Mouse (Mus musculus) adrenal gland, adult 2 months (tissue): Measurements from ENCODE around the gene Nacc2. TPM values are rescaled to one million over a fixed set of nuclear protein-coding genes. Genes with fewer than 3 reads are reported as not detected.

ENCODE experiments used
- DNase-seq: peaks from one replicate; pipeline ENCODE4 v3.0.0; 2021
- polyA plus RNA-seq: library from polyadenylated mRNA; depleted of rRNA; stranded (reverse); fragments of >200 nt; gene quantifications from 2 replicates; pipeline ENCODE4 v1.2.3, GENCODE M21; 2012
- total RNA-seq, 2 experiments: library from RNA; stranded (reverse); gene quantifications; 2 replicates each; pipeline ENCODE4 v1.2.3; 2021

Gene Nacc2
- total and polyA plus RNA-seq, 3 experiments: 36.1 to 69.8 (median 52.3) TPM

DNA sequence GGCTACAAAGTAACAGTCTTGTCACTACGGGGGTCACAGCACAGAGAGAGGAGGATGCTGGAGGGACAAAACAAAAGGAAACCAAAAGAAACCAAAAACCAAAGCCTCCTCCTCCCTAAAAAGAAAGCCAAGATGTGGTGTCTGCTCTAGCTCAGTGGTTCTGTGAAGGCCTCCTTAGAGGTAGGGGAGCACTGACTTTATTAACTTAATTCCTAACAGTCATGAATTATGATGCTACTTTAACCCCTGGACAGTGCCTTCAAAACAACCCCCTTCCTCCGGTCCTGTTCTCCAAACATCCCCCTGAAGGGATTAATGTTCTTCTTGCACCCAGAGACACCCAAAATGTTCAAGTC is 67.3 kb downstream of the Nacc2 start:
- no peak for DNase-seq

DNA sequence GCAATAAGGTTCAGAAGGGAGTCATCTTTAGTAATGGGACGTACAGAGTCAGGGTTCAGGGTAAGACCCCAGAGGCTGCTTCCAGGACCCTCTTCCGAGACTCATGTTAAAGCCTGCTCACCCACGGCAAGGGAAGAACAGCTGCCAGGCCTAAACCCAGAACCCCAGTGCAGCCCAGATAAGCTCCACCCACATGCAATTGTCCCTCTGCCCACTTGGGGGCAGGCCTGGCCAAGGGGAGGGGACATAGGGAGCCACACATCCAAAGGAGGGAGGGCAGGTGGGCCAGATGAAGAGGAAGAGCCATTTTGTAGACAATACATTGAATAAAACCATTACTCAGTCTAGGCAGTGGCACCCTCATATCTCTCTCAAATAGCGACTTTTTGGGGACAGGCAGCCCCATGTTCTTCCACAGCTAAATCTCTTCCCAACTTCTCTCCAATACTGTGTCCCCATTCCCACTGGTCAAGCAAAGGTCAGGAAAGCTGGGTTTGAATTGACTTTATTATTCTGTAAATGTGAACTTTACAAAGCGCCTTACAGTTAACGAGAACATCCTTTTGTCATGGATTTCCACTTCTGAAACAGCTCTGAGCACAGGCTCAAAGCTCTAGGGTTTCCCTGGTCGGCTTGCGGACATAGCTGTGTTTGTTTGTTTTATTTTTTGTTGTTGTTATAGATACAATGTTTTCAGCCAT is 67.8 kb downstream of the Nacc2 start:
- DNase-seq: peak; percentile 83

DNA sequence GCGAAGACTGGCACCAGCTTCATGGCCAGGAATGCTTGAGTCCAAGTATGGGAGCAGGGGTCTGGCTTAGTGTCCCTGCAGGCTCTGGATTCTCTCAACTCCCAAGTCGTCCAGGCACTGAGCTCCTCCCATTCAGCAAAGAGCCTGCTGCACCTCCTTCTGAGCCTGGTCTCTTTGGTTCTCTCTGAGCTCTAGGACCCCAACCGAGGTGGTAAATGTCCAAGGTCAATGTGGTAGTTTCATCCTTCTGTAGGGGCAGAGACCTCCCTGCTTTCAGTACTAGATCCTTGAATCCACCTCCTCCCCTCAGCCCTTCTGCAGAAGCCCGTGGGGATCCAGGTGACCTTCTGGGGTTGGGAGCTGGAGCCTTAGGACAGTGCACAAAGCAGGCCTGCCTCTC is 70.2 kb downstream of the Nacc2 start:
- no peak for DNase-seq

DNA sequence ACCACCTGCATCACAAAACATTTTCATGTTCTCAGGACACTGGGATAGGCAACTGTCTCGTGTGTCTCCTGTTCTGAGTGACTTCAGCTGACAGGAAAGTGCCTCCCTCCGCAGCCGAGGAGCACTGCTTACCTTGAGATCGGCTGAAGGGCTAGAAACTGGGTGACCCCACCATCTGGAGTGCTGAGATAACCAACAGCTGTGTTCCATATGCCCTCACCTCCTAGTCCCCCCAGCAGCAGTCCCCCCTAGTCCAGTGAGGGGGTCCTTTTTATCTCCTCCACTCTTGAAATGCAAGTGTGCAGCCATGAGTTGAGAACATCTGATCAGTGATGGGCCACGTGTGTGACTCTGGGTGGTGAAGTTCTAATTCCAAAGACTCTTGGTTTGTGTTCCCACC is 74.2 kb downstream of the Nacc2 start:
- DNase-seq: no peak

DNA sequence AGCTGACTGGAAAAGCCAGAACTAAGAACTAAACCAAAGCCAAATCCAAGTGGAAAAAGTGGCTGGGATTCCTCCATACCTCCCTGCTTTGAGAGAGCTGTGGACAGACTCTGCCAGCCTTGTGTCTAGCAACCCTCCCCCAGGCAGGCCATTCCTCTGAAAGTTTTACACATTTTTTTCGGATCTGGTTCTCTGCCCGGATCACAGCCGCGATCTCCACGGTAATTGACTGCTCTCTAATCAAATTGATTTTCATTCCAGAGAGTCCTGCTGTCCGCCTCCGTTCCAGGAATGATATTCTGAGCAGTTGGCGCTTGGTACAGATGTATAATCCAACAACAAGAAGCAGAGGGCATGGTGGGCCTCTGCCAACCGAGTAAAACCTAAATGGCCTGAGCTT is 78.8 kb downstream of the Nacc2 start:
- no peak for DNase-seq

DNA sequence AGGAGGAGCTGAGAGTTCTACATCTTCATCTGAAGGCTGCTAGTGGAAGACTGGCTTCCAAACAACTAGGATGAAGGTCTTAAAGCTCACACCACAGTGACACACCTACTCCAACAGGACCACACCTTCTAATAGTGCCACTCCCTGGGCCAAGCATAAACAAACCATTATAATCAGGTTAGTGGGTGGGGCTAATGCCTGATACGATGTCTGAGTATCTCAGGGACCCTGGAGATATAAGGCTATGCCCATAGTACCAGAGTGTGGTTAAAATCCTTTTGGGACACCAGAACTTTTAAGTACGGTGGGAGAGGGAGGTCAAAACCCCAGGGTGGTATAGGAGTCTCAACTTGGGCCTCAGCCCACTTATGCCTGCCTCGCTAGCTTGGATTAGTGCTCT is 80.4 kb downstream of the Nacc2 start:
- no peak for DNase-seq

DNA sequence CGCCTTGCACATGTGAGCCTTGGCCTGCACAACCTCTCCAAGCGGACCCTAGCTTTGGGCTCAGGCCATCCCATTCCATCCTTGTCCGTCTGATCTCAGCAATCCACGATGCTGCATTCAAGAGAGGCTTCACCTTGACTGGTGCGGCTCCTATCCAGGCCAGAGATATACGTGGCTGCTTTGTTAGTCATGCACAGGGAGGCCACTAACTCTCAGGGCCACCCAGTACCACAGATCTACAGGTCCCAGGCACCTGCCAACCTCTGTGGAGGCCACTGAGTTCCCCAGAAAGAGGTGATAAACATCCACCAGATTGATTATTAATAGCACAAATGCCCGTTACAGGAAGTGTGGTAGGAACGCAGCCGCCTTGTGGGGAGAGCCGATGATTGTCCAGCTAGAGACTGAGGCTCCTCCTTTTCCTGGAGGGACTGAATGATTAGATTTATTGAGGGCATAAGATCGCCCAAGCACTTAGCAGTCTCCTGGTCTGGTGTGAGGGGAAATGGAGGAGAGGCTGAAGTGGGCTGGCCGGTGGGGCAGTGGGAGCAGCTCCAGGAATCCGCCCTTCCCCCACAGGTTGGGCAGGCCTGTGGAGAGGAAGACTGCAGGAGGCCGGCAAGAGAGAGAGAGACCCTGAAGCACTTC is 81.7 kb downstream of the Nacc2 start:
- no peak for DNase-seq

DNA sequence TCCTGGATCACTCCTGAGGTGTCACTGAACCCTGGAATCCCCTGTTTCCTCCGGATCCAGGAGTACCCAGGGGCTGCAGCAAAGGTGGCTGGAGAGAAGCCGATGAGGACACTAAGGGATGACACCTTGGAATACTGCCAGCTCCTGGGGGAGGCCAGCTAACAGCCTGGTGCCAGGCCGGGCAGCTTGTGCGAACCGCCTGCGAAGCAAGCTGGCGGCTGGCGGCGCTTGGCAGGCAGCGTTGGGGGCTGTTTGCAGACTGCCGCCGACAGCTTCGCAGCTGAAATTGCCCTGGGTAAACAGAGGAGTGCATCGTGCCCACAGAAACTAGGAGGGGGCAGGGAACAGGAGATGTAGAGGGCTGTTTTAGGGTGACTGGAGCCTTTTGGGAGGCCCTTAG is 83.1 kb downstream of the Nacc2 start:
- DNase-seq: peak; percentile 58

DNA sequence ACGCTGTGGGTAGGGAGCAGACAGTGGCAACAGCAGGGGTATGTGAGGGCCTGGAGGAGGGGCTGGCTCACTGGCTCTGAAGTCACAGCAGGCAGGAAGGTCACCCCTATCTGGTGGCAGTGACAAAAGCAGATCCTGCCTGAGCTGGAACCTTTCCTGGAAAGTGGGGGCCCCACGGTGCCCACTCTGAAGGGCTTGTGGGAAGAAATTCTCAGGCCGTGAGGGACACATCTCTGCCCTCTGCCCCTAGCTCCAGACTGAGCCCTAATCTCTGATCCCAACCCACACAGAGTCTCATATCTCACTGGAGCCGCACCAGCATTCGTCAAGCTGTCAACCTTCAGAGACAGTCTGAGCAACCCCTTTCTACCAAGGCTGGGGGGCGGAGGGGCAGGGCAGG is 85.6 kb downstream of the Nacc2 start:
- peak; percentile 29 for DNase-seq

DNA sequence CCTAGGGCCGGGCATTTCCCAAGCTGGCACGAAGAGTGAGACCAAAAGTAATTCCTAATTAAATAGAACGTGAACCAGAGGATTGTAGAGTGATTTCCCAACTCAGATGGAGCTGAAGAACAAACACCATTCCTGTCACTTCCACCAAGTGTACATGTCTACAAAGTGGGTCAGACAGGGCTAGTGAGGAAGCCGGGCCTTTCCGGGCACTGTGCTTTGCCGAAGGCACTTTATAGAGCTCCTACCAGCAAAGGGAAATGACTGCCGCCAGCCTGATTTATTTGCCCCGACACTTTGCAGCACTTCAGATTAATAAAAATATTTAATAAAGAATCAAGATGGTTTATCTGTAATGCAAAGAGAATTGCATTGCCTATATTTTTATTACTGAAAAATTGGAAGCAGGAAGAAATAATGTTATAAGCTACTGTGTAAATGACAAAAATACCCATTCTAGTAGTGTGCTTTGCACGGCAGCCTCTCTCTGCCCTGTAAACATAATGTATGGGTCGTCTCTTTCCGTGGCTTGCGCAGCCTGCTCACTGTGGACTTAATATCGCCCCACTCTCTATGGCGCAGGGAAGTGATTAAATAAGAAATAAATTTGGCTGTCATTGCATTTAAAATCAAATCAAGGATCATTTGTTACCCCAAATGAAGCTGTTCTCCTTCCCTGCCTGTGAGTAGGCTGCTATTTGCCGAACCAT is 88.5 kb downstream of the Nacc2 start:
- no peak for DNase-seq

DNA sequence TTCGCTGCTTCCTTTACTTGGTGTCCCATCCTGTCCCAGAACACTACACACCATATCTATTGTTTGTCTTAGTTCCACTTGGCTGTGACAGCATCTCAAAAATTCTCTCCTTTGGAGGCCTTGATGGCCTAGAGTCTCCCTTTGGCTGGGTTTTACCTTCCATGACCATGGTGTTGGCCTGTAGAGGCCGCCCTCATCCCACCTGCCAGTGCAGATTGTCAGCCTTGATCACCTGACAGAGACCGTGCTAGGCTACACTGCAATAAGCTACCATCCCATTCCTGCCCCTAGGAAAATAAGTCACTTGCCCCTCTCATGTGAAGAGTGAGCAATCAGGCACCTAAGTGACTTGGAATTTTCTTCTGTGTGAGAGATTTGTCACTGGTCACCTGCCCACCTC is 92.7 kb downstream of the Nacc2 start:
- no peak for DNase-seq

DNA sequence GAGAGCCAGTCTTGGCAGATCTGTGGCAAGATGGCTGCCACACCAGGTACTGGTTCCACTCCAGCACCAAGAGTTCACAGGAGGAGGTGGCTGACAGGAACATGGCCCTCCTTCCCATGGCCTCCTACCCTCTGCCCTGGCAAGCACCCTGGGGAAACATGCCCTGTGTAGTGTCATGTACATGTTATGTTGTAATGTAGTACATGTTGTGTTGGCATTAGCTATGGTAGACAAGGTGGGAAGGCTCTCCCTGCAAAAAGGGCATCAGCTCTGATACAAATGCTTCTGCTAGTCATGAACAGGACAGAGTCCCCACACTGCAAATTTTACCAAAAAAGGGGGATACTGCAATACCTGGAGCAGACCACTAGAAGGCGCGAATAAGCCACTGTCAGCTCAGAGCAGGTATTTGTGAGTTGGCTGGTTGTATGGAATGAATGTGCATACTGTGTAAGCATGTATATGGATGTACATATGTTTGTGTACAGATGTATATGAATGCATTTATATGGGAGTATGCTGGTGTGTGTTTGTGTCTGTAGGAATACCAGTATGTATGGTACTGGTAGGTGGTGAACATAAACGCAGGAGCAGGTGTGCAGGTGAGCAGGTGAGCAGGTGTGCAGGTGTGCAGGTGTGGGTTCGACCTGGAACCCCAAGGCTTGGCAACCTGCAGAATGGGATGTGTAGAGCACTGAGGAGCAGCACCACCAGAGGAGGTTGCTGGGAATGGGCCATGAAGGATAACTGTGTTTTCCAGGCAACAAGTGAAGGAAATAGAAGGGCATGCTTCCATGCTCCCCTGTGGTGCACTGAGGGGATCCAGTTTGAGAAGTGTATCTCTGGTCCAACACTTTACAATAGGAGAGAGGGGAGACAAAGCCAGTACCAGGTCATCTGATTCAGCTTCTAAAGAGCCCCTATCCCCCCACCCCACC is 98.6 kb downstream of the Nacc2 start:
- DNase-seq: peak; percentile 17

DNA sequence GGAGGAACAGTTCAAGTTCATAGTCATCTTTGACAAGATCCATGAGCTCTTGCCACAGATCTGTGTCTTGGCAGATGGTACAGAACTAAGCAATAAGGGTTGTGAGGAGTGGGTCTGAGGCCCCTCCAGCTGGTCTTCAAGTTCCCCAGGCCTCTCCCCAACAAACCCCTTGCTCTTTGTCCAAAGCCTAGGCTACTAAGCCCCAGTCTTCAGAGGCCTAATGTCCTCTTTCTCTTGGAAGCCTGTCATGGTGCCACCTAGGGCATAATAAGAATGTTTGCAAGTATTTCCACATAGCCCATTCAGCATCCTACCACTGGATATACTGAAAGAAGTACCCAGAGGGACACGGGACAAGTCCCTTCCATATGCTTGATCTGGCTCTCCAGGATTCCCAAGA is 100.4 kb downstream of the Nacc2 start:
- no peak for DNase-seq

DNA sequence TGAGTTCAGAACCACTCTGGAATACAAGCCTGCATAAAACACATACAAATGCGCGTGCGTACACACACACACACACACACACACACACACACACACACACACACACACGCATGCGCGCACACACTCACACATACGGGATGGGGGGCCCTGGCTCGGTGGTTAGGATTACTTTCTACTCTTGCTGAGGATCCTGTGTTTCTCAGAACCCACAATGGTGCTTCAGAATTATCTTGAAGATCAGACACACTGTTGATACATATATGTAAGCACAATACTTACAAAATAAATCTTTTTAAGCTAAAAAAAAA is 100.8 kb downstream of the Nacc2 start:
- no peak for DNase-seq

DNA sequence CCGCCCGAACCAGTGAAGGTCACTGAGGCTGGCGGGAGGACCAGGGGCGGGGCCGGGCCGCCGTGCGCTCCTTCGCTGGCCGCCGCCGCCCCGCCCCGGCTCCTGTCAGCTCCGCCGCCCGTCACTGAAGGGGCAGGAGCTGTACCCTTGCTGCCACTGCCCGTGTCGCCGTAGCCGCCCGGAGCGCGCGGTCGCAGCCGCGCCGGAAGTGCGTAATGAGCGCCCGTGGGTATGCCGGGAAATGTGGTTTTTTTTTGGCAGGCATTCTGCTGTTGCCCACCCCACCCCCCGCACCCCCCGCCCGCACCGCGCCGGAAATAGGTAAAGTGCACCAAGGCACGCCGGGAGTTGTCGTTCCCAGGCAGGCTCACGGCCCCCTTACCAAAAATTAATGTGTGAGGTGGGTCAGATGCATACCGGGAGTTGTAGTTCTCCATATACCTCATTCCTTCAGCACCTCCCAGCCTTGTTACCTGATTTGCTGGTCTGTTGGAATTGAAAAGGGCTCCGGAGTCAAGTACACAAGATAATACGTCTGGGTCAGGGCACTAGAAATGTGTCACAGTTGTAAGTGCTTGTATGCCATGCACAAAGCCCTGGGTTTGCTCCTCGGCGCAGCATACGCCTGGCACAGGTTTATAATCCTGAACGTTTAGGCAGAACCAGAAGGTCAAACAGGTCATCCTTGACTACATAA is 101.3 kb downstream of the Nacc2 start, which contains the start of gene Ubac1:
Gene Ubac1 (minus strand): TSS at position 187 of the 697 bp plus-strand sequence.
- DNase-seq: peak; percentile 96

DNA sequence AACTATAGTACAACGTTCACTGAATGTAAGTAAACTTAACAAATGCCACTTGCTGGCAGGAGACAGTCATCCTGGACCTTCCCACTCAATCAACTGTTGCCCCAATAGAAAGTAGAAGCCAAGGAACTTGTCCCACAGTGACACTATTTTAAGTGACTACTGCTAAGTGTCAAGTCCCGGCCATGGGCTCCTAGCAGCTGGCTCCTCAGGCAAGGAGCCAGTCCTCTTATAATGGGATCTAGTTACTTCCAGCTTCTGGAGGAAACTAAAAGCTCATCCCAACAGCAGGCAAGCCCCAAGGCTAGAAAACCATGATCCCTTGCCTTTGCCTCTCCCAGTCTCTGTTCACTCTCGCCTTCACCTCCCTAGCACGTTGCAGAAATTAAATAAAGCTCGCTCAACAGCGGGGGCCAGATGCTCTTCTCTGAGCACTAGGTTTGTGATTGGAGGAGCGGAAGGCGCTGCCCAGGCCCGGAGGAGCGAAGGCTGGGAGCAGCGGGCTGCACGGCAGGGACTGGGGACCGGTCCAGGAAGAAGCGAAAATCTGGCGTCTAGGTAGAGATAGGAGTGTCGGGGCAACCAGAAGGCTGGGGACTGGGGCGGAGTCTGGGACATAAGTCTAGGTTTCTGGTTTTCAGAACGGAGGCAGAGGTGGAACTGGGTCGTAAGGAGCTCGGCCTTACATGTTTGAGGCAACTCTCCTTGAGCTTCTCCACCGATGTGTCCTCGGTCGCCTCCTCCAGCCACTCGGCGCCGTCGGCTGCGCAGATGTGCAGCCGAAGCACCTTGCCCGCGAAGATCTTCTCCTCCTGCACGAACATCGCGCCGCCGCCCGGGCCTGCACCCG is 102.1 kb downstream of the Nacc2 start:
- no peak for DNase-seq

DNA sequence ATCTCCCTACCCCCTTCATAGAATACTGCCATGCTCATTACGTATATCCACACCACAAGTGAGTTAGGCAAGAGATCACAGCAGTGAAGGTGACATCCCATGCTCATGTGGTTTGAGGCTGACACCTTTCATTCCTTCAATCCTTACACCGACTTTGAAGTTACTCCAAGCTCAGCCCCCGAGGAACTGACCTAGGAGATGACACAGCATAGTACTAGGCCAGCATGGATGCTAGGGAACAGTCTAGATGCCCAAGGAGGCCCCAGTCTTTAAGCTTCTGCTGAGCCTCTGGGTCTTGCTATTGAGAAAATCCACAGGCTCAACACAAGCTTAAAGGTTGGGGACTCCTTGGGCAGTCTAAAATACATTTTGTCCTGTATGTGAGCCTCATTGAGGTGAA is 103.1 kb downstream of the Nacc2 start:
- DNase-seq: no peak

DNA sequence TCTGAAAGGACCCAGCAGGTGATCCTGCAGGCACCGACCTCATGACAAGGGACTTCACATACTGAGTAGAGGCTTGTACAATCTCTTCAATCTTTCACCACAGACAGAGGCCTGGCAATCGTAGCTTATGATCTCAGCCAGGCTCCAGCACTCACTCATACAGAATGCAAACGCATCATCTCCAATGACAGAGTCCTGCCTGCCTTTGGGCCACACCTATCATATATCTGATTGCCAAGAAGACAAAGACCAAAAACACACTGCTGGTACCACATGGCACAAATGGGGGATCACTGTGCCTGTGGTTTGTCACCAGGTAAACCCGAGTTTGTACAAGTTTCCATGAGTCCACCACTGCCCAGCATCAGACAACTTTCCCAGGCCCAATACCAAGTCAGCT is 105.7 kb downstream of the Nacc2 start:
- no peak for DNase-seq

DNA sequence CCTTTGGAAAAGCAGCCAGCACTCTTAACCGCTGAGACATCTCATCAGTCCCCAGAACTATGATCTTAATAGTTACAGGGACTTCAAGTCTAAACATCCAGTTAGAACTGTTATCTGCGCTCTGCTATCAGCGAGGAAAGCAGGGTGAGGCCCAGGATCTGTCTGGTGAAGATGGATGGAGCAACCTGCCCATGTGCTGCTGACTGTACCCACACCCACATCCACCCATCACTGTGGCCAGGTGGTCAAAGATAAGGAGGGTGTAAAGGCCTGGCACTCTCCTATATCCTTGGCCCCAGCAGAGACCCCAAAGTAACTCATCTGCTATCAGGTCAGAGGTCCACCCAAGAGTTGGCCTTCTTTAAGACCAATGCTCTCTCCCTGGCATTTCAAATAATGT is 109.3 kb downstream of the Nacc2 start:
- no peak for DNase-seq

DNA sequence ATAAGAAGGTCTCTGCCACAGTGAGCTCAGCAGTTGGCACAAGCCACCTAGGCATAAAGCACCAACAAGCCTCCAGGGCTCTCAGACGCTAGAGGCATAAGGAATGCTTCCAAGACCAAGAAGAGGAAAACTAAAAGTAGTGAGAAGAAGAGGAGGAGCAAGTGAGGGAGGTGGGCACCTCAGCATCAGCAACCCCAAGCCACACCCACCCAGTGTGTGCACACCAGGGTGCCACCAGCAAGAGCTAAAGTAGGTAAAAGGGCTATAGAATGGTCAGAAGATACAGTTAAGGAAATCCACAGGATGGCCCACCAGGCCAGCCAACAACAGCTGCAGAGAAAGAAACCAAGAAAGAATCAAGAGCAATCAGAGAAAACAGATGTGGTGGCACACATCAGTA is 111.6 kb downstream of the Nacc2 start:
- DNase-seq: no peak
